In the genomic region with DNA sequence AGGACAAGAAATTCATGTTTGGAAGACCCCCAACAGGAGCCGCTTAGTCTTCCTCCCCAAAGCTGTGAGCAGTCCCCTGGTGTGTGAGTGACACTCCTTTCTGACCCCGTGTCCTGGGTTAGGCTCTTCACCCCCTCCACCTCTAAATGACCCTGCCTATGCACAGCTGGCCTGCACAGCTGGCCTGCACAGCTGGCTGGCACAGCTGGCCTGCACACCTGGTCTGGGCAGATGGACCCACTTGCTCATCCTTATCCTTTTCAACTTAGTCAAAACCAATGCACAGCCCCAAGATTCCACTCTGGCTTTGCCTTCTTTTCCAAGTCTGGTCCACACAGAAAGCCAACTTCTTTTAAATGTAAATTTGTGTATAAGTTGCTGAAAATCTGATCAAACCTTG, we compare ENCODE assay signal across 22 mouse cellular contexts. TPM values are rescaled to one million over a fixed set of nuclear protein-coding genes. Genes with fewer than 3 reads are reported as not detected.
DNase-seq lines count a peak whose midpoint lies in the region; ATAC-seq and TF ChIP-seq lines count a peak whose summit lies in the region.
"Had no signal": no experiment of that assay in that cellular context is flagged by ENCODE, and none has a peak within 500 bp of the region (broad histone marks: within the 10 kb centered on the region; RNA-seq: fewer than 3 reads in every experiment).

No protein-coding gene starts in this region.

- TF ChIP-seq CTCF in heart, postnatal 0 days (IDR thresholded peaks at IDR 0.05; ENCODE audit: low read depth): no peak
- TF ChIP-seq CTCF in lung, adult 2 months (IDR thresholded peaks at IDR 0.05; ENCODE audit: insufficient read depth, low read length): no peak

- 0 out of 2 replicates have a peak overlapping the region, but pooled peaks have one; percentile 9 for H3K9ac ChIP-seq in heart, embryonic 14.5 days (ENCODE audit: low read length)
- peak overlapping the region; percentile 14; the same call in 1 of the 2 replicates for H3K9ac ChIP-seq in heart, embryonic 16.5 days (ENCODE audit: low read length)
- H3K9ac ChIP-seq in heart, postnatal 0 days (replicated peaks; ENCODE audit: low read depth, low read length): no peak overlapping the region
- H3K9ac ChIP-seq: embryonic facial prominence, embryonic 13.5 days; forebrain, embryonic 12.5 days; hindbrain, embryonic 12.5 days had no signal

- 49% methylated on average over 2 of the region's 2 CpGs for WGBS in heart, embryonic 10.5 days
- 49% methylated on average over 2 of the region's 2 CpGs for WGBS in heart, embryonic 14.5 days
- WGBS in heart, embryonic 16.5 days: 46% methylated on average over 2 of the region's 2 CpGs
- 49% methylated on average over 2 of the region's 2 CpGs for WGBS in heart, postnatal 0 days
- 64% methylated on average over 2 of the region's 2 CpGs for WGBS in lung, adult 2 months

- no peak overlapping the region for H3K4me3 ChIP-seq in heart, embryonic 10.5 days
- no peak overlapping the region for H3K4me3 ChIP-seq in heart, embryonic 14.5 days (ENCODE audit: control insufficient read depth in 1 of 2, insufficient read depth in 1 of 2, low read depth in 1 of 2, low read length in 2 of 2)
- H3K4me3 ChIP-seq in heart, embryonic 16.5 days (ENCODE audit: low read length): no peak overlapping the region
- no peak overlapping the region for H3K4me3 ChIP-seq in heart, postnatal 0 days (ENCODE audit: low read depth, low read length)
- no peak overlapping the region for H3K4me3 ChIP-seq in lung, adult 2 months (replicated peaks; ENCODE audit: extremely low read depth, low read depth, low read length)
- H3K4me3 ChIP-seq: embryonic facial prominence, embryonic 13.5 days; forebrain, embryonic 12.5 days; hindbrain, embryonic 12.5 days had no signal

- peaks cover 49% of the 10 kb centered on the region for H3K4me1 ChIP-seq in heart, embryonic 10.5 days
- peaks cover 40 to 45% of the 10 kb centered on the region in 2 experiments for H3K4me1 ChIP-seq in heart, embryonic 14.5 days (ENCODE audit: control insufficient read depth in 2 of 2, insufficient read depth in 2 of 2, low read length in 2 of 2)
- H3K4me1 ChIP-seq in heart, embryonic 16.5 days (ENCODE audit: control insufficient read depth, insufficient read depth, low read length): peaks cover 36% of the 10 kb centered on the region
- peaks cover 46% of the 10 kb centered on the region for H3K4me1 ChIP-seq in heart, postnatal 0 days (ENCODE audit: control insufficient read depth, insufficient read depth)
- H3K4me1 ChIP-seq in lung, adult 2 months (ENCODE audit: control insufficient read depth, insufficient read depth, low read length): no peaks in the 10 kb centered on the region
- H3K4me1 ChIP-seq: embryonic facial prominence, embryonic 13.5 days; forebrain, embryonic 12.5 days; hindbrain, embryonic 12.5 days had no signal

- H3K27ac ChIP-seq in heart, embryonic 10.5 days: peak overlapping the region; percentile 87
- peak overlapping the region; percentile 84 to 87 for H3K27ac ChIP-seq in heart, embryonic 14.5 days (replicated peaks in 1 of 2; ENCODE audit: control insufficient read depth in 1 of 2, insufficient read depth in 1 of 2, low read depth in 2 of 2, low read length in 2 of 2)
- peak overlapping the region; percentile 94 for H3K27ac ChIP-seq in heart, embryonic 16.5 days (ENCODE audit: low read length)
- H3K27ac ChIP-seq in heart, postnatal 0 days (ENCODE audit: low read depth): peak overlapping the region; percentile 84
- H3K27ac ChIP-seq: embryonic facial prominence, embryonic 13.5 days; forebrain, embryonic 12.5 days; hindbrain, embryonic 12.5 days had no signal

- H3K4me2 ChIP-seq in heart, embryonic 14.5 days (ENCODE audit: low read length): peak overlapping the region; percentile 16
- H3K4me2 ChIP-seq in heart, embryonic 16.5 days (ENCODE audit: low read depth, low read length): peak overlapping the region; percentile 48; the same call in 1 of the 2 replicates
- H3K4me2 ChIP-seq in heart, postnatal 0 days (ENCODE audit: low read depth, low read length): no peak overlapping the region
- H3K4me2 ChIP-seq: embryonic facial prominence, embryonic 13.5 days; forebrain, embryonic 12.5 days; hindbrain, embryonic 12.5 days had no signal

- TF ChIP-seq EP300 in heart, postnatal 0 days (IDR thresholded peaks at IDR 0.05; ENCODE audit: low read depth): no peak

- no peak for DNase-seq in heart, embryonic 10.5 days (ENCODE audit: low spot score)
- no peak for DNase-seq in heart, adult 18-20 months
- DNase-seq in heart, adult 9 months (ENCODE audit: low spot score in 2 of 2): no peak
- DNase-seq in heart, postnatal 0 days (ENCODE audit: low spot score): no peak
- no peak for DNase-seq in lung, adult 2 months
- DNase-seq: adrenal gland, adult 2 months; adrenal gland, postnatal 25 days; cerebellum, adult 18-20 months; cerebellum, adult 9-11 months; cerebellum, postnatal 36 days; kidney, adult 8-10 months had no signal

- no peak for TF ChIP-seq POLR2A in lung, adult 2 months (IDR thresholded peaks at IDR 0.05; ENCODE audit: borderline replicate concordance, extremely low read depth, low read depth, low read length)

- H3K36me3 ChIP-seq in heart, embryonic 10.5 days: no peaks in the 10 kb centered on the region
- H3K36me3 ChIP-seq in heart, embryonic 14.5 days (ENCODE audit: control insufficient read depth, insufficient read depth, low read length): no peaks in the 10 kb centered on the region
- H3K36me3 ChIP-seq in heart, embryonic 16.5 days (ENCODE audit: control insufficient read depth, insufficient read depth): no peaks in the 10 kb centered on the region
- H3K36me3 ChIP-seq in heart, postnatal 0 days (replicated peaks; ENCODE audit: control insufficient read depth, insufficient read depth, low read length): no peaks in the 10 kb centered on the region
- H3K36me3 ChIP-seq: embryonic facial prominence, embryonic 13.5 days; forebrain, embryonic 12.5 days; hindbrain, embryonic 12.5 days had no signal

- no peak for ATAC-seq in heart, embryonic 14.5 days (ENCODE audit: insufficient number of reproducible peaks, insufficient read depth, low FRiP score, low read depth)
- ATAC-seq in heart, embryonic 16.5 days (replicated peaks; ENCODE audit: extremely low read depth, insufficient read depth, low FRiP score): no peak
- no peak for ATAC-seq in heart, postnatal 0 days (ENCODE audit: insufficient read depth, low read depth)
- ATAC-seq: forebrain, embryonic 16.5 days; hindbrain, embryonic 16.5 days; inflammation-experienced regulatory T-cells, adult 6 months; intestine, postnatal 0 days had no signal

- no peaks in the 10 kb centered on the region for H3K9me3 ChIP-seq in heart, embryonic 10.5 days
- no peaks in the 10 kb centered on the region for H3K9me3 ChIP-seq in heart, embryonic 14.5 days (ENCODE audit: control insufficient read depth, low read length)
- no peaks in the 10 kb centered on the region for H3K9me3 ChIP-seq in heart, embryonic 16.5 days (replicated peaks; ENCODE audit: control insufficient read depth, low read length)
- no peaks in the 10 kb centered on the region for H3K9me3 ChIP-seq in heart, postnatal 0 days (replicated peaks; ENCODE audit: control insufficient read depth, low read length)
- H3K9me3 ChIP-seq: embryonic facial prominence, embryonic 13.5 days; forebrain, embryonic 12.5 days; hindbrain, embryonic 12.5 days had no signal

- peaks cover 26% of the 10 kb centered on the region for H3K27me3 ChIP-seq in heart, embryonic 10.5 days (ENCODE audit: insufficient read depth, poor library complexity, severe bottlenecking)
- 0 out of 2 replicates have a peak, but pooled peaks cover 4% of the 10 kb centered on the region for H3K27me3 ChIP-seq in heart, embryonic 14.5 days (ENCODE audit: control insufficient read depth, insufficient read depth, low read length)
- H3K27me3 ChIP-seq in heart, embryonic 16.5 days (ENCODE audit: control insufficient read depth, insufficient read depth, low read length): peaks cover 5% of the 10 kb centered on the region
- 0 out of 2 replicates have a peak, but pooled peaks cover 3% of the 10 kb centered on the region for H3K27me3 ChIP-seq in heart, postnatal 0 days (ENCODE audit: control insufficient read depth, insufficient read depth, low read length)

RNA-seq across cellular contexts. Expression of a gene that starts 15.8 kb away (rescaled TPM):
- polyA plus RNA-seq in heart, embryonic 10.5 days (2016; fragmentation: Nextera tagmentation; extraction: Ambion mirVana): 0.63 and 0.93 TPM in 2 replicates
- 10 to 100 TPM; 21.0 to 24.9 TPM for total RNA-seq in heart, adult 18-20 months (2021)
- 0.94 and 1.0 TPM in 2 replicates for polyA plus RNA-seq in heart, embryonic 14.5 days (2014; fragmentation: Nextera tagmentation; extraction: Ambion mirVana)
- 0.79 and 1.1 TPM in 2 replicates for polyA plus RNA-seq in heart, embryonic 16.5 days (2015; fragmentation: Nextera tagmentation; extraction: Ambion mirVana)
- 5.9 and 17.3 TPM in 2 replicates for total RNA-seq in heart, postnatal 0 days (2014; rRNA removed; ENCODE audit: low replicate concordance)
- 1.6 and 2.0 TPM in 2 replicates for polyA plus RNA-seq in heart, postnatal 0 days (2015; fragmentation: Nextera tagmentation; extraction: Ambion mirVana)
- 0.25 and 1.4 TPM in 2 replicates for polyA plus RNA-seq in lung, adult 2 months (2012; rRNA removed)
- total RNA-seq: adrenal gland, adult 2 months; adrenal gland, postnatal 25 days; ES-E14; granulocyte monocyte progenitor cell, adult 5-6 weeks had no signal
- polyA plus RNA-seq: adrenal gland, adult 2 months; embryonic facial prominence, embryonic 13.5 days; inflammation-experienced regulatory T-cells, adult 6 months; intestine, postnatal 0 days had no signal
